Mouse (Mus musculus) cortical plate, adult 2 months (tissue): Measurements from ENCODE around the gene Panx1.

Experiments
- CTCF ChIP-seq: fragments of 200-500 bp; IDR thresholded peaks from 2 replicates; pipeline ENCODE4 v1.5.1; 2011; ENCODE audit warnings: mild to moderate bottlenecking, control low read depth, low read length; ENCODE audit not compliant: insufficient read depth; ENCODE audit errors: extremely low read depth
- POLR2A ChIP-seq: fragments of 200-500 bp; IDR thresholded peaks from 2 replicates; pipeline ENCODE4 v1.6.1; 2011; ENCODE audit warnings: mild to moderate bottlenecking, low read length, control low read depth; ENCODE audit not compliant: insufficient read depth; ENCODE audit errors: extremely low read depth

DNA sequence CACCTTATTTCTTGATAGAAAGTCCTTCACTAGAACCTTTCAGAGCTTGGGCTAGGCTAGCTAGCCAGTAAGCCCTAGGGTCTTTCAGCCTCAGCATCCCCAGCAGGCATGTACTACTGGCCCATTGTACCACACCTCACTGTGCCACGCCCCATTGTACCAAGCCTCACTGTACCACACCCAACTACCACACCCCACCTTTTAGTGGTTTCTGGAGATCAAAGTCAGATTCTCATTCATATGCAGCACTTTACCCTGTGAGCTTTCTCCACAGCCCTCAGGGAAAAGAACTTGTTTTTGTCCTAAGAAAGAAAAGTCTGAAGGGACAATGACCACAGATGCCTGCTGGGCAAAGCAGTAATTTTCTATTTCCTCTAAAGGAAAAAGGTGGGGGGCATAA, 22.2 kb downstream of the Panx1 start:
- TF ChIP-seq CTCF (no peak), POLR2A (no peak)
